Mouse (Mus musculus) lung, adult 18-20 months (tissue): ENCODE data around the gene Gm10354.
"Not testable (repeated sequence)": the region's sequence is repeated elsewhere in the genome, so short reads cannot be mapped to it uniquely, and the experiment has no call there.

Experiments
- DNase-seq, 2 experiments: peaks; one replicate each; pipeline ENCODE4 v3.0.0; 2022; ENCODE audit warnings: mixed read lengths in 2 of 2

The Gm10354 gene

DNA sequence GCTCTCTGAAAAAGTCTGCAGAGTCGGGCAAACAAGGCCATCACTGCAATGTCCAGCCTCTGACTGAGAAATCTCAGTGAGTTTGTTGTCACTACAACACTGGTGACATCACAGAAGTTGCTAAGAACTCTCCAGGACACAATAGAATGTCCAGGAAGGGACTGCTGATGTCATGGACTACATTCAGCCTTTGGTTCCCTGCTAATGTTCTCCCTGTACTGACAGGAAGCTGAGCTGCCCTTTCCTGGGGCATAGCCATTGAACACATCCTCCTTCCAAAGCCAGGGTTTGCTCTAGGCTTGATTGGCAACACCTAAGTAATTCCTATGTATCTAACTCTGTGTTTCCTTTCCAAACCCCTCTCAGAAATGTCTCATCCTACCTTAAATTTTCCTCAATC lies at the start of gene Gm10354:
Gene Gm10354, minus strand, starts transcription at position 101 of the 400 bp plus-strand sequence.
- DNase-seq, result not testable (repeated sequence)

DNA sequence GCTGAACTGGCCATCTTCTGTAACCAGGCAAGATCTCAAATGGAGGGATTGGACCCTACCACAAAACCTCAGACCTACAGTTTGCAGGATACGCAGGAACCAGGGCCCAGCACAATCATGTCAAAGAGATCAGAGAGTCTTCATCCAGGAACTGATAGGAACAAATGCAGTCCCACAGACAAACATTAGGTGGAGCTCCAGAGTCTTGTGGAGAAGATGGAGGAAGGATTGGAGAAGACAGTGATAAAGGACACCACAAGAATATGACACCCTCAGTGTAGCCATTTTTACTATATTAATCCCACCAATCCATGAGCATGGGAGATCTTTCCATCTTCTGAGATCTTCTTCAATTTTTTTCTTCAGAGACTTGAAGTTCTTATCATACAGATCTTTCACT lies 45.6 kb upstream of the Gm10354 start:
- DNase-seq, result not testable (repeated sequence)

GRCm38 (mm10) chr5:15020067-15020466 lies 41.3 kb upstream of the Gm10354 start:
- not testable (repeated sequence) for DNase-seq

DNA sequence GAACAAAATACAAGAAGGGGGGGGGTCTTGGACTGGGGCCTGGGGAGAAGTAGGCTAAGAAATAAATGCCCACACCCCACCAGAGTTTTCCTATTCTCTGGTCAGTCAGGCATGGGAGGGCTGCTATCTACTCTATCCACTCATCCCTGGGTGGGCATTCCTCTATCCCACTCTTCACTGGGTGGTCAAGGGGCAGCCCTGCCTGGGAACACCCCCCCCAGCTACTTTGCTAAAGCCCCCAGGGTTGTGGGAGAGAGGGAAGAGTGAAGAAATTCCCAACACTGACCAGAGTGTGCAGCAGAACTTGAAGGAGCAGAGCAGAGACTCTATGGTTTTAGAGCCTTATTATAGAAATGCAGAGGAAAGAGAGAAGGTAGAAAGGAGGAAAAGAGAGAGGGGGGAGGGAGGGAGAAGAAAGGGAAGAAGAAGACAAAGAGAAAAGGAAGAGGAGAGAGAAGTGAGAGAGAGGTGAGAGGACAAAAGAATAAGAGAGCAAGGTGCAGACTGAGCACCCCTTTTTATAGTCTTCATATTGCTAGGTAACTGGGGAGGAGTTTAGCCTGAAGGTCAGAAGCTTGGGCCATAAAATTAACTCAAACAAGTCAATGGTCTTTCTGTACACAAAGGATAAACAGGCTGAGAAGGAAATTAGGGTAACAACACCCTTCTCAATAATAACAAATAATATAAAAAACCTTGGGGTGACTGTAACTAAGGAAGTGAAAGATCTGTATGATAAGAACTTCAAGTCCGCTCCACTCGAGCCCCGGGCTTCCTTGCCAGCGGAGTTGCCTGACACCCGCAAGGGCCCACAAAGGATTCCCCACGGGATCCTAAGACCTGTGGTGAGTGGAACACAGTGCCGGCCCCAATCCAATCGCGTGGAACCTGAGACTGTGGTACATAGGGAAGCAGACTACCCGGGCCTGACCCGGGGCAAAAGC lies 32.2 kb upstream of the Gm10354 start:
- not testable (repeated sequence) for DNase-seq

- not testable (repeated sequence) for DNase-seq
Observed at GRCm38 (mm10) chr5:15006907-15007306, 28.2 kb upstream of the Gm10354 start.

DNA sequence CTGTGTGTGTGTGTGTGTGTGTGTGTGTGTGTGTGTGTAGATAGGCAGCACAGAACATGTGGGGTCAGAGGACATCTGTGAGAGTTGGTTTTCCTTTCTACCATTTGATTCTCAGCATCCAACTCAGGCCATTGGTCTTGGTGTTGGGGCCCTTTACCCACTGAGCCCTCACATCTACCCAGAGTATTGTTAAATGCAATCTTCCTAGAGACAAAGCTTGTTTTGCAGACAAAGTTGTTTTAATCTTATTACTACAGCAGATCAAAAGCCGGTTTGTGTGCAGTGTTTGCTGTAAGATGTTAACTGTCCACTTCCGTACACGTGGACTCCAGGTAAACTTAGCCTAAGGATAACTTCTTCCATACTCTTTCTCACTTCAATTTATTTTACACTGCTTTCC lies 27.6 kb upstream of the Gm10354 start:
- not testable (repeated sequence) for DNase-seq

DNA sequence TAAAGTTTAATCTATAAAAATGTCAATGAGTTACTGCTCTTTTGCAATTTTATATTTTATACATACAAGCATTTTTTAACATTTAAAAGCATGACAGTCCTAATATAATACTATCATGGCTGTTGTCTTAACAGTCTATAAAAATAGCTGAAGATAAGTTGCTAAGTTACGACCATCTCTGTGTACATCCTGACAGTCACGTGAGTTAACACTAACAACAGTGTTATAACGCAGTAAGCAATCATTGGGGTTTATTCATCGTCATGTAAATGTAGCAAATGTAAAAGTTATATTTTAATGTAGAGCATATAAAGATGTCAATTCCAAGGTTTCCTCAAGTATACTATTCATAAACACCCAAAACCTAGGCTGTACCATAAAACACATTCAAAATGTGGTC lies 26.8 kb upstream of the Gm10354 start:
- not testable (repeated sequence) for DNase-seq

DNA sequence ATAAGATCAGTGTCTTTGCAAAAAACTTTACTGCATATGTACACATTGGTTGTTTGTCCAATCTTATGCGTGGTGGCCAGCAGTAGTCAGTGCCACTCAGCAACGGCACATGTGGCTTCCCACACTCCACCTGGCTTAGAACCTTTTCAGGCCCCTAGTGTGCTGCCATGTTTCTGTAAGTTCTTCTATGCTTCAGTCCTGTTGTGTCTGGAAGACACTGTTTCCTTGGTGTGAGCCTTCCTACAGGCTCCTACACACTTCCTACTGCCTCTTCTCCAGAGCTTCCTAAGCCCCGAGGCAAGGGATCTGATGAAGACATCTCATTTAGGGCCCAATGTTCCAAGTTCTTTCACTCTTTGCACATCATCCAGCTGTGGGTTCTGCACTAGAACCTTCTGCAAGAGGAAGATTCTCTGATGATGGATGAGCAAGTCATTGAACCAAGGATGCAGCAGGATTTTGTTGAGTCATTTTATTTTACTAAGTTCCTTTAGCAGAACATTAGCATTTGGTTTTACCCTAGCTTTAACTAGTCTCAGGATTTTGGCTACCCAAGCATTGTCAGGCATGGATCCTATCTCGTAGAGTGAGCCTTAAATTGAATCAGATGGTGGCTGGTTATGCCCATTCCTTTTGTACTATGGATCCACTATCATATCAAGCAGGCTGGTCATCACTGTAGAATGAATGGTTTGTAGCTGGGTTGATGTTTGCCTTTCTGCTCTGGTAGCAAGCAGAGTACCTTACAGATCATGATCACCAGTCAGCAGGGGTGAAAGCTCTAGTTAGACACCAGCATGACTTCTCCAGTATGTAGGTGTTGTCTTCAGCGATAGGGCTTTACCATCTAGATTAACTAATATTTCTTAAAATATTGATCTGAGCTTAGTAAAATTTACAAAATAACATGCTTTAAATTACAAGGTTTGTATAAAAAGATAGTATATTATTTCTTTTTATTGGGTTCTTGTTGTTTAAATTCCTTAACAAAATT lies 26.1 kb upstream of the Gm10354 start:
- DNase-seq, result not testable (repeated sequence)

DNA sequence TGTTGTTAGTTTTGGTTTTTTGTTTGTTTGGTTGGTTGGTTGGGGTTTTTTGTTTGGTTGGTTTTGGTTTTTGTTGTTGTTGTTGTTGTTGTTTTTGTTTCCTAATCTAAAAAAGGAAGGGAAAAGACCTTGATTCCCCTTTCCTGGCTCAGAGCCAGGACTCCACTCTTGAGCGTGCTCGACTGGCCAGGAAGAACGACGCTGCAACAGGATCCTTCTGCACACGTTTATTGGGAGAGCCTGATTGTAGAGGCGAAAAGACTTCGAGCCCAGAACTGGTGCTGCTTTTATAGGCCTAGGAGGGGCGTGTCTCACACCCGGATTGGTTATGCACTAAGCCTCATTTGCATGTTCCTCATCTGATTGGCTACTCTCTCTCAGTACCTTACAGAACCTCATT lies 19.3 kb upstream of the Gm10354 start:
- DNase-seq, result not testable (repeated sequence)

- DNase-seq, result not testable (repeated sequence)
Observed at GRCm38 (mm10) chr5:14997556-14997955, 18.8 kb upstream of the Gm10354 start.

DNA sequence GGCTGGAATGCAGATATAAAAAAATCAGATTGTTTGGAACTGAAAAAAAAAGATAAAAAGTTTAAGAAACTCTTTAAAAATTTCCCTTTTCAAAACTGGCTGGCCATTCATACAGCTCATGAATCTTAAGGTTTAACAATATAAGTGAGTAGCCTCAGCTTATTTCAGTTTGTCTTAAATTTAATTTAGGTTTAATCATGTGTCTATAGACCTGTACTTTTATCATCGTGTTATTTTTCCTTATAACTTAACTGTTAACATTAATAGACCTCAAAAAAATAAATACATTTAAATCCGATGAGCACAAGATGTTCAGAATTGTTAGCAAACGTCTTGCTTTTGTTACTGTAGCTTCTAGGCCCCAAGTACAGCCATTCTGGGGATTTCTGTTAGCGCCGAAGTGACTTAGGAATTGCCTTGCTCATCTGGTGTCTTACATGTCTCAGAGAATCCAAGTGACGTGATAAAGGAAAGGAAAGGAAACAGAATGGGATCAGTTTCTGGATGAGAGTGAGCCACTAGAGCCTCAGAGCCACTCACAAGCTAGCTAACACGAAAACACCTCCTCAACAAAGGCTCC lies 18.0 kb upstream of the Gm10354 start:
- not testable (repeated sequence) for DNase-seq

GRCm38 (mm10) chr5:14994124-14994523 lies 15.4 kb upstream of the Gm10354 start:
- not testable (repeated sequence) for DNase-seq

DNA sequence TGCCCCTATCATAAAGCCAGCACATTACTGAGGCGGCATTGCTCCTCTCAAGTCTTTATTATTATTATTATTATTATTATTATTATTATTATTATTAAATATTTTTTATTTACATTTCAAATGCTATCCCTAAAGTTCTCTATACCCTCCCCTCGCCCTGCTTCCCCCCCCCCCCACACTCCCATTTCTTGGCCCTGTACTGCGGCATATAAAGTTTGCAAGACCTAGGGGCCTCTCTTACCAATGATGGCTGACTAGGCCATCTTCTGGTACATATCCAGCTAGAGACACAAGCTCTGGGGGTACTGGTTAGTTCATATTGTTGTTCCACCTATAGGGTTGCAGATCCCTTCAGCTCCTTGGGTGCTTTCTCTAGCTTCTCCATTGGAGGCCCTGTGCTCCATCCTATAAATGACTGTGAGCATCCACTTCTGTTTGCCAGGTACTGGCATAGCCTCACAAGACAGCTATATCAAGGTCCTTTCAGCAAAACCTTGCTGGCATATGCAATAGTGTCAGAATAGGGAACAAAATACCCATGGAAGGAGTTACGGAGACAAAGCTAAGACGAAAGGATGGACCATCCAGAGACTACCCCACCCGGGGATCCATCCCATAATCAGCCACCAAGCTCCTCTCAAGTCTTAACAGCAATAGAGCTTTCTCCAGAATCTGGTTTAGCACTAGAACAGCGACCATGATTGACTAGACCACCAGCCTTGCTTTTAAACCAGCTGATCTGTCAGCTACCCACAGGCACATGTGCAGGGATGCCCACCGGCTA lies 11.8 kb upstream of the Gm10354 start:
- not testable (repeated sequence) for DNase-seq

DNA sequence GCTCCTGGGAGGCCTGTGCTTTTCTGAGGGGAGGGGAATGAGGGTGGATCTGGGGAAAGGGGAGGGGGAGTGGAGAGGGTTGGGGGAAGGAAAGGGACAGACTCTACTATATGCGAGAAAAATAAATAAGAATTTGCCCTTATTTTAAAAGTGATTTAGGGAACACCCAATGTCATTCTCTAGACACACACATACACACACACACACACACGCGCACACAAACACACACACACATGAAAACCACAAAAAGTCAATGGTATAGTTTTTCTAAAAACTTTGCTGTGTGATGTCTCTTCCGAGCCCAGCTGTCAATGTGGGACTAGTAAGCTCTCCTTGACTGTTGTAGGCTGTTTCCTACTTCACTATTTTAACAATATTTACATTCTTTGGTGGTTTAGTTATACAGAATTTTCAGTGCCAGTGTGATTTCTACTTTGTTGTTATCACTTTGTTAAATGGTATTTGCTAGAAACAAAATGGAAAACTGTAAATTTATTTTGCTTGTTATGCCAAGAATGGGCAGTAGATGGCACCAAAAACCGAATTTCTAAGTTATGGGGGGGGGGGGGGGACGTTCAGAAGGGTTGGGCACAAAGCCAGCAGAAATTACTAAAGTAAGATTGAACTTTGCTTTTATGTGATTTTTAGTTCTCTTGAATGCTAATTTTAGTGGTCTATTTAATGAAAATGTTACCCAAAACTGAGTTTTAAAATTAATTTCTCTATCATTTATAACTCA lies 8.1 kb upstream of the Gm10354 start:
- not testable (repeated sequence) for DNase-seq

DNA sequence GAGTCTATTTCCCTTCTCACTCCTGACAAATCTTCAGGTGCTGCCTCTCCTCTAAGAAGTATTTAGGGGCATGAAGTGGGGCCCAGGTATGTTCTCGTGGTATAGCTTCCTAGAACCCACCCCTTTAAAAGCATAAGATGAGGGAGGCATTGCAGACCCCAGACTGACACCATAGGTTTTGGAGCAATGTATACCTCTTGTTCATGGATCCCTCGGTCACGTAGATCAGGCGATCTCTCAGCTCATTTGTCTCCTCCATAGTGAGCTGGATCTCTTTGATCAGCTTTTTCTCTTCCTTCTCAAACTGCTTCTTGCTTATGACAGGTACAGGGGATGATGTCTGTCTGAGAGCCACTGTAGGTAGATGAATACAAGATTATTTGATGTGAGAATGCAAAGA lies 1.4 kb downstream of the Gm10354 start:
- DNase-seq, result not testable (repeated sequence)

DNA sequence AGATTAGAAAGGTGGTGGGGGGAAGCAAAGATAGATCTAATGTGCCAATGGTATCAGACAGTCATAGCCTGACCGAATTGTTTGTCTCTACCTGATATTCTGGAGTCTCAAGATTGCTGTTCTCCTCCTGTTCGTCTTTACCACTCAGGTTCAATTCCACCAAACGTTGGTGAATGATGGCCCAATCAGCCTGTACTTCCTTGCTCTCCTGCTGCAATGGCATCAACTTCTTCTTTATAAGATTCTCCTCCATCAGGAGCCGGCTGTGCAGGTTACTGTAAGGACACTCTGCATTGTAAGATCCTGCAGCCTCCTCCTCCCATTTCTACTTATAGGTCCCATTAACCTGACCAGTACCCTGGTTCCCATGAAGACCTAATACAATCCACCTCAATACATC lies 3.4 kb downstream of the Gm10354 start:
- not testable (repeated sequence) for DNase-seq

DNA sequence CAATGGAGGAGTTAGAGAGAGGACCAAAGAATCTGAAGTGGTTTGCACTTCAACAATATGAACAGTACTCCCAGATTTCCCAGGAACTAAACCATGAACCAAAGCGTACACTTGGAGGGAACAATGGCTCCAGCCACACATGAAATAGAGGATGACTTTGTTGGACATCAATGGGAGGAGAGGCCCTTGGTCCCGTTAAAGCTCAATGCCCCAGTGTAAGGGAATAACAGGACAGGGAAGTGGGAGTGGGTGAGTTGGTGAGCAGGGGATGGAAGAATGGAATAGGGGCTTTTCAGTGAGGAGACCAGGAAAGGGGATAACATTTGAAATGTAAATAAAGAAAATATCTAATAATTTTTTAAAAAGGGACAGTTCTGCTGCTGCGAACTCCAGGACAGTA lies 5.9 kb downstream of the Gm10354 start:
- DNase-seq, result not testable (repeated sequence)

DNA sequence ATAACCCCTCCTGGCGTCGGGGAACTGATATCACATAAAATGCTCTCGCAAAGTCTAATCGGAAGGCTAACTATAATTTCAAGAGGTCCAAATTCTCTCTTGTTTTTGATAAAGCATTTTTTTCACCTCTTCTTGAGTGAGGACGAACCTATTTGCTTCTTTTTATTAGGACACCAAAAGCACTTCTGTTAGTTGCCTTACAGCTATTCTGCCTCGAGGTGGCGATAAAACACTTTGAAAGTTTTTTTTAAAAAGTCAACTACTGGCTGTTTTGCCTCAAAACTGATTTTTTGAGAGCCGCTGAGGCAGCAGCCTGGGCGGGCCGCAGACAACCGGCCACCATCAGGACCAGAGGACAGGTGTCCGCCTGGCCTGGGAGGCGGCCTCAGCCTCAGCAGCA lies 14.9 kb downstream of the Gm10354 start:
- not testable (repeated sequence) for DNase-seq

- DNase-seq, result not testable (repeated sequence)
Observed at GRCm38 (mm10) chr5:14961502-14961901, 17.2 kb downstream of the Gm10354 start.

- DNase-seq, result not testable (repeated sequence)
Observed at GRCm38 (mm10) chr5:14955928-14956706, 22.6 kb downstream of the Gm10354 start.
